Mouse (Mus musculus) midbrain, postnatal 0 days (tissue): ENCODE results near the gene Actn4. TPM values are rescaled to one million over a fixed set of nuclear protein-coding genes. Genes with fewer than 3 reads are reported as not detected.

ENCODE experiments used
- ATAC-seq: fragments of 200-750 bp; cut with Nextera tagmentation; 2 replicates; pipeline ENCODE4 v1.8.0; 2017; ENCODE audit warnings: moderate number of reproducible peaks, mild to moderate bottlenecking, moderate TSS enrichment, moderate library complexity; ENCODE audit not compliant: low FRiP score
- DNase-seq: peaks from one replicate; pipeline ENCODE4 v3.0.0-alpha.2; 2015; ENCODE audit warnings: low spot score
- H3K27ac ChIP-seq: fragments of 300-500 bp; sonication (generic); 2 replicates; pipeline ENCODE4 v1.5.1; 2014; ENCODE audit warnings: low read depth, mild to moderate bottlenecking, low read length, mixed read lengths
- H3K27me3 ChIP-seq: fragments of 300-500 bp; sonication (generic); 2 replicates; pipeline ENCODE4 v1.6.1; 2014; ENCODE audit warnings: low read length, control low read depth, mixed read lengths; ENCODE audit not compliant: insufficient read depth
- H3K36me3 ChIP-seq: fragments of 300-500 bp; sonication (generic); 2 replicates; pipeline ENCODE4 v1.6.1; 2014; ENCODE audit warnings: low read length, control low read depth, mixed read lengths; ENCODE audit not compliant: insufficient read depth
- H3K4me1 ChIP-seq: fragments of 300-500 bp; sonication (generic); 2 replicates; pipeline ENCODE4 v1.6.1; 2014; ENCODE audit warnings: mild to moderate bottlenecking, control low read depth, antibody characterized with exemption, low read length, mixed read lengths; ENCODE audit not compliant: insufficient read depth
- H3K4me2 ChIP-seq: fragments of 300-500 bp; sonication (generic); 2 replicates; pipeline ENCODE4 v1.6.1; 2014; ENCODE audit warnings: low read depth, mild to moderate bottlenecking, low read length, mixed read lengths; ENCODE audit not compliant: poor library complexity, severe bottlenecking
- H3K4me3 ChIP-seq: fragments of 300-500 bp; sonication (generic); 2 replicates; pipeline ENCODE4 v1.5.1; 2014; ENCODE audit warnings: low read depth, mild to moderate bottlenecking, low read length, moderate library complexity
- H3K9ac ChIP-seq: fragments of 300-500 bp; sonication (generic); replicated peaks from 2 replicates; pipeline ENCODE4 v1.6.1; 2014; ENCODE audit warnings: mild to moderate bottlenecking, low read length, moderate library complexity, mixed read lengths; ENCODE audit not compliant: poor library complexity, severe bottlenecking
- H3K9me3 ChIP-seq: fragments of 300-500 bp; sonication (generic); 2 replicates; pipeline ENCODE4 v1.6.1; 2016; ENCODE audit warnings: low read length, control low read depth
- CTCF ChIP-seq: IDR thresholded peaks from 2 replicates; pipeline ENCODE4 v1.5.1; 2016; ENCODE audit warnings: antibody characterized with exemption, mild to moderate bottlenecking
- WGBS: fragments of 180-500 bp; shearing (Covaris S2); extraction: QIAGEN DNeasy Blood & Tissue Kit; methylation state at CpG from one replicate; pipeline ENCODE4 v1.1.7; 2014; 5-methylcytosine and 5-hydroxymethylcytosine counted together
- polyA plus RNA-seq: library from polyadenylated mRNA; unstranded; fragments of >200 nt; fragmentation: Nextera tagmentation; extraction: Ambion mirVana; gene quantifications from 2 replicates; pipeline ENCODE4 v1.2.1, GENCODE M21; 2015
- total RNA-seq: library from RNA; depleted of rRNA; stranded (reverse); fragments of >200 nt; gene quantifications from 2 replicates; pipeline ENCODE4 v1.2.3, GENCODE M21; 2014; rRNA removed

Gene Actn4
- total RNA-seq: 74.7 and 86.9 TPM in 2 replicates
- polyA plus RNA-seq: 101 and 105 TPM in 2 replicates

GRCm38 (mm10) chr7:28961927-28962670 is at the start of gene Actn4:
Gene Actn4, minus strand, starts transcription at chr7:28962340.
- WGBS: under 1% methylated on average over 75 of the region's 76 CpGs
- TF ChIP-seq CTCF: no peak
- Histone ChIP-seq H3K4me2 (peak within 1 kb of the TSS; percentile 91), H3K4me1 (peaks cover 22% of the 10 kb centered on the region), H3K36me3 (no peaks in the 10 kb centered on the region), H3K9me3 (no peaks in the 10 kb centered on the region), H3K4me3 (peak within 1 kb of the TSS; percentile 99), H3K9ac (peak within 1 kb of the TSS; percentile 98), H3K27ac (peak within 1 kb of the TSS; percentile 88), H3K27me3 (no peaks in the 10 kb centered on the region)
- ATAC-seq (peak; percentile 94), DNase-seq (peak; percentile 98)

- Histone ChIP-seq H3K4me1 (no peaks in the 10 kb centered on the region), H3K4me2 (no peak overlapping the region), H3K27me3 (no peaks in the 10 kb centered on the region), H3K27ac (no peak overlapping the region), H3K9ac (no peak overlapping the region), H3K36me3 (no peaks in the 10 kb centered on the region), H3K9me3 (no peaks in the 10 kb centered on the region), H3K4me3 (no peak overlapping the region)
- ATAC-seq (no peak), DNase-seq (no peak)
- TF ChIP-seq CTCF: no peak
- WGBS: 75% methylated on average over 9 of the region's 9 CpGs
These were observed 46.6 kb upstream of the Actn4 start for GRCm38 (mm10) chr7:29008714-29009113.

GRCm38 (mm10) chr7:29008171-29008570 is 46.0 kb upstream of the Actn4 start:
- H3K4me2 ChIP-seq: no peak overlapping the region
- H3K27me3 ChIP-seq: no peaks in the 10 kb centered on the region
- H3K9me3 ChIP-seq: no peaks in the 10 kb centered on the region
- H3K27ac ChIP-seq: no peak overlapping the region
- H3K4me3 ChIP-seq: no peak overlapping the region
- no peak for TF ChIP-seq CTCF
- no peaks in the 10 kb centered on the region for H3K4me1 ChIP-seq
- no peak overlapping the region for H3K9ac ChIP-seq
- WGBS: 93% methylated on average over 10 of the region's 10 CpGs
- ATAC-seq: no peak
- DNase-seq: no peak
- H3K36me3 ChIP-seq: no peaks in the 10 kb centered on the region

GRCm38 (mm10) chr7:29007224-29008101 is 45.3 kb upstream of the Actn4 start:
- 75% methylated on average over 9 of the region's 9 CpGs for WGBS
- TF ChIP-seq CTCF: no peak

GRCm38 (mm10) chr7:29000651-29001605 is 38.8 kb upstream of the Actn4 start:
- 6% methylated on average over 43 of the region's 43 CpGs for WGBS
- H3K4me3 ChIP-seq: peak overlapping the region; percentile 49
- no peaks in the 10 kb centered on the region for H3K36me3 ChIP-seq
- TF ChIP-seq CTCF: no peak
- no peaks in the 10 kb centered on the region; the same call in 1 of the 2 replicates for H3K4me1 ChIP-seq
- DNase-seq (peak; percentile 34), ATAC-seq (peak; percentile 59)
- H3K27ac ChIP-seq: peak overlapping the region; percentile 21
- peak overlapping the region; percentile 81 for H3K4me2 ChIP-seq
- no peaks in the 10 kb centered on the region for H3K27me3 ChIP-seq
- peak overlapping the region; percentile 67 for H3K9ac ChIP-seq
- H3K9me3 ChIP-seq: no peaks in the 10 kb centered on the region

More at GRCm38 (mm10) chr7:29007224-29008101, 45.3 kb upstream of the Actn4 start:
- no peaks in the 10 kb centered on the region for H3K9me3 ChIP-seq
- no peak overlapping the region for H3K9ac ChIP-seq
- no peaks in the 10 kb centered on the region for H3K27me3 ChIP-seq
- H3K4me1 ChIP-seq: no peaks in the 10 kb centered on the region
- ATAC-seq: no peak
- no peak overlapping the region for H3K27ac ChIP-seq
- DNase-seq: no peak
- no peaks in the 10 kb centered on the region for H3K36me3 ChIP-seq
- no peak overlapping the region for H3K4me2 ChIP-seq
- H3K4me3 ChIP-seq: no peak overlapping the region
